Mouse (Mus musculus): Measurements from ENCODE around the gene Neurog3. TPM values are rescaled to one million over a fixed set of nuclear protein-coding genes. Genes with fewer than 3 reads are reported as not detected.
A peak's percentile ranks its signal among the peaks of the same experiment; 100 is the strongest.

Gene Neurog3
- polyA plus RNA-seq, 1 experiment = not detected

DNA sequence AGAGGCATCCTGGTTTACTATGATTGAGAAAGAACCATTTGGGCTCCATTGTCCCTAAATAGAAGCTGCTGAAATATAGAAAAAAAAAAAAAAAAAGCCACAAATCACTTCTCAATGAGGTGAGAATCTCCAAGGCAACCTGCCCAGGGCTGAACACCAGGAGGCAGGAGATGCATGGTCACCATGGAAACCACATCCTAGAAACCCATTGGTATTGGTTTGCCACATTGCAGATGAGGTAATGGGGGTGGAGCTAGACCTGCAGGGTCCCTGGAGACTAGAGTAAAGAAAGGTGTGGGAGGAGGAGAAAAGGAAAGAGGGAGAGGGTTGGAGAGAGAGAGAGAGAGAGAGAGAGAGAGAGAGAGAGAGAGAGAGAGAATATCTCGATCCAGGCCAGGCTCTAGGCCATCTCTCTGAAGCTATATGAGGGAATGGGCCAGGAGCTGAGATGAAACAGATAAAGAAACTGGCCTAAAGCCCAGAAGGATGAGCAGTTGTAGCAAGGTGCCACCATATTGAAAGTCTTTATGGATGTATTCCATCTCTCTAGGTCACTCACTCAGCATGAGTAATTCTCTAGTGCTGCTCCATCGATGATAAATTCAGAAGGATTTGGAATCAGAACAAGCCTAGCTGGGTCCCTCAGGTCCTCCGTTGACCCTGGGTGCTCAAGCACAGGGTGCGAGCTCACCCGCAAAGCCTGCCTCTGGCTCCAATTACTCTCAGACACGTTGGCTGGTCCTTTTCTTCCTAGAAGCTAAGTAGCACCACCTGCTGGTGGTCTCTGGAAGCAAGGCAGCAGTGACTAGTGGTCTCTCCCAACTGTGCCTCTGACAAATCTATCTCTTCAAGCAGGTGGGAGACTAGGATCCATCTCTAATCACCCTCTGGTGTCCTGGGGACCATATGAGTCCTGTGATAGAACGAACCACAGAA lies 31.1 kb upstream of the Neurog3 start:
- 20% methylated on average over 7 of the region's 7 CpGs for WGBS
- Histone ChIP-seq H3K4me1 (ENCODE audit: control insufficient read depth, insufficient read depth, low read length) (peaks cover 11% of the 10 kb centered on the region), H3K4me3 (ENCODE audit: insufficient read depth, low read depth, low read length) (no peak overlapping the region), H3K27ac (ENCODE audit: insufficient read depth, low read depth, low read length) (no peak overlapping the region)
- TF ChIP-seq CTCF (IDR thresholded peaks at IDR 0.05; ENCODE audit: insufficient read depth, low read depth, low read length) (no peak), POLR2A (IDR thresholded peaks at IDR 0.05; ENCODE audit: insufficient read depth, low read depth, low read length) (no peak)

DNA sequence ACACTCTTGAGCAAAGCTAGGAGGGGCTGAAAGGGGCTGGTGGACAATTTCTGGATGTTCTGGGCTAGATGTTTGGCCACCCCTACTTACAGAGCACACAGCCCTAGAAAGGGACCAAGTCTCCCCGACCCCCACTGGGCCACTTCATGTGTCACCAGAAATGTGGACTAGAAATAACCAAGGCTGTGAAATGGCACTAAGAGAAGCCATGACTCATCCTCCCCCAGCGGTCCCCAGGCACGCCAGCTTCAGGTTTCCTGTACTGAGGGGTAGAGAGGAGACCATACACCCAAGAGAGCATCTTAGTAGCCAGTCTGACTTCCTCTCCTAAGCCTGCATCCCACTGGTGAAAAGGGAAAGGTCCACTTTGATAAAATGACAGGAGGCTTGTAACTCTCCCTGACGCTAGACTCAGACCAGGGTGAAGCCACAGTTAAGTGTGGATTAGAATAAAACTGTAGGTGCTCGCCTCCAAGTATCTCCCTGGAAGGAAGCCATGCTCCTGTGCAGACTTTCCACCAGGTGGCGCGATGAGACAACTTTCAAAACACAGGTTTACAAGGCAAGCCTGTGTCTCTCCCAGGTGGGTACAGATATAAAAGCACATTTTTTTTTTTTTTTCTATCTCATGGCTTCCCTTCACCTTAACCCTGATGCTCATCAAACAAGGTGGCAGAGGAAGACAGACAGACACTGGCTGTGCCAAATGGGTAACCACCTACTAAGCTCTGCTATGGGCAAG lies 27.9 kb upstream of the Neurog3 start:
- TF ChIP-seq CTCF (IDR thresholded peaks at IDR 0.05; ENCODE audit: insufficient read depth, low read depth, low read length) (no peak), POLR2A (IDR thresholded peaks at IDR 0.05; ENCODE audit: insufficient read depth, low read depth, low read length) (no peak)
- Histone ChIP-seq H3K4me3 (ENCODE audit: insufficient read depth, low read depth, low read length) (no peak overlapping the region), H3K27ac (ENCODE audit: insufficient read depth, low read depth, low read length) (no peak overlapping the region), H3K4me1 (ENCODE audit: control insufficient read depth, insufficient read depth, low read length) (peaks cover 11% of the 10 kb centered on the region)
- 16% methylated on average over 7 of the region's 7 CpGs for whole genome bisulfite sequencing

DNA sequence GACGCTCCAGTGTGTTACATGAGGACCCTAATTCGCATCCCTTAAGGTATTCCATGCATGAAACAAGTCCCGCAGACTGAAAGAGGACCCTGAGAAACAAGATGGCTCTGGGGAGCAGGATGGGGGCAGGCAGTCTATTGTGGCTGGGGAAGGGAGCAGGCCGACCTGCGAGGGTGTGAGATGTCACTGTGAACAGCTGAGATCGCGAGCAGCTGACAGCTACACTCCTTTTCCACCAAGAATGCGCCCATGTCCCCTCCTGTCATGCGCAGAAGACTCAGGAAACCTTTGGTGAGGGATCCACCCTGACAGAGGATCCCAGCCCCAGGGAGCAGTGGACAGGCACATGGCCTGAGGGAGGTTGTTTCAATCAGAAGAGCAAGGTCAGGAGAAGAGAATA lies 25.8 kb upstream of the Neurog3 start:
- TF ChIP-seq CTCF (IDR thresholded peaks at IDR 0.05; ENCODE audit: insufficient read depth, low read depth, low read length) (no peak), POLR2A (IDR thresholded peaks at IDR 0.05; ENCODE audit: insufficient read depth, low read depth, low read length) (no peak)
- H3K4me3 ChIP-seq (ENCODE audit: insufficient read depth, low read depth, low read length) = no peak overlapping the region
- WGBS = 83% methylated on average over 9 of the region's 9 CpGs
- H3K27ac ChIP-seq (ENCODE audit: insufficient read depth, low read depth, low read length) = no peak overlapping the region
- H3K4me1 ChIP-seq (ENCODE audit: control insufficient read depth, insufficient read depth, low read length) = peaks cover 14% of the 10 kb centered on the region

DNA sequence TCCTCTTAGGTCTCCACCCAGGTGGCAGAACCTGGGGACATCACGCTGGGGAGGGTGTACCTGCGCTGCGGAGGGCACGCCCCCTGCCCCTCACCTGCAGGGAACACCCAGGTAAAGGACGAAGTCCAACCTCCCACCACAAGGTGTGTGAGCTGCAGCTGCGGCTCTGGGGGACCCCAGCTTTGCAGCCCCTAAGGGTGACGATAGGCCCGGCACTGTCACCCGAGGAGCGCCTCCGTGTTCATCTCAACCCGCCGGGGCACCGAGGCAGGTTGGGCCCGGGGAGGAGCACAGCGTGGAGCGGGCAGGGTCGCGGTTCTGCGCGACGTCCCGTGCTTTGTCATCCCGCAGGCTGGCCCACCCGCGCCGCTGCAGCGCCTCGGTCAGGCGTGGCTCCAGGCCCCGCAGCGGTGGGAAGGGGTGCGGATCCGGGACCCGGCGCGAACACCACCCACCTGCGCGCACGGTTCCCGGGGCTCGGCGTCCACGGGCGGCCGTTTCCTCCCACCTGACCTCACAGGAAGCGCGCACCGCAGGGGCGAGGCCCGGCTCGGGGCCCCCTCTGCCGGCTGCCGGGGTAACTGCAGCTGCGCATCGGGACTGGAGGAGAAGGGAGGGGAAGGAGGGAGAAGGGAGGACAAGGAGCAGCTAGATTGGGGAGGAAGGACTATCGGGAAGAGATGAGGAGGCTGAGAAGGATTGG lies 22.2 kb upstream of the Neurog3 start:
- Histone ChIP-seq H3K4me1 (ENCODE audit: control insufficient read depth, insufficient read depth, low read length) (peaks cover 11% of the 10 kb centered on the region), H3K27ac (ENCODE audit: insufficient read depth, low read depth, low read length) (no peak overlapping the region), H3K4me3 (ENCODE audit: insufficient read depth, low read depth, low read length) (peak overlapping the region; percentile 82)
- under 1% methylated on average over 57 of the region's 57 CpGs for WGBS
- TF ChIP-seq POLR2A (IDR thresholded peaks at IDR 0.05; ENCODE audit: insufficient read depth, low read depth, low read length) = peak; percentile 36; the same call in 1 of the 2 replicates
- peak; percentile 98 for TF ChIP-seq CTCF (IDR thresholded peaks at IDR 0.05; ENCODE audit: insufficient read depth, low read depth, low read length)

DNA sequence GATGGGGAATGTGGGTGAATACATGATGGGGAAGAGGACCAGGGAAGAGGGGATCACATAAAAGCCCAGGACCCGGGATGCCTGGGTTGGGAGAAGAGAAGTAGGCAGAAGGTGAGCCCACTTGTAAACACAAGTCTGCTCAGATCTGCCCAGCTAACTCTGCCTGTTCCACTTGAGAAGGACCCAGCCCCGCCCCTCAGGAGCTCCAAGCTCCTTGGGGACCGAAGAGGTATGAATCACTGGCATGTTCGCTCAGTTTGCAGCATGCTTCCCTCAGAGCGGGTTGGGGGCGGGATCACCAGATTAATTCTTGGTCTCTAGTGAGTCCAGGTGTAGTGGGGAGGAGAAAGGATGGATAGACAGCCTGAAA lies 21.7 kb upstream of the Neurog3 start:
- TF ChIP-seq CTCF (IDR thresholded peaks at IDR 0.05; ENCODE audit: insufficient read depth, low read depth, low read length) = no peak
- no peak for TF ChIP-seq POLR2A (IDR thresholded peaks at IDR 0.05; ENCODE audit: insufficient read depth, low read depth, low read length)
- WGBS = 30% methylated on average over 6 of the region's 6 CpGs
- Histone ChIP-seq H3K27ac (ENCODE audit: insufficient read depth, low read depth, low read length) (no peak overlapping the region), H3K4me1 (ENCODE audit: control insufficient read depth, insufficient read depth, low read length) (peaks cover 11% of the 10 kb centered on the region), H3K4me3 (ENCODE audit: insufficient read depth, low read depth, low read length) (peak overlapping the region; percentile 82)

DNA sequence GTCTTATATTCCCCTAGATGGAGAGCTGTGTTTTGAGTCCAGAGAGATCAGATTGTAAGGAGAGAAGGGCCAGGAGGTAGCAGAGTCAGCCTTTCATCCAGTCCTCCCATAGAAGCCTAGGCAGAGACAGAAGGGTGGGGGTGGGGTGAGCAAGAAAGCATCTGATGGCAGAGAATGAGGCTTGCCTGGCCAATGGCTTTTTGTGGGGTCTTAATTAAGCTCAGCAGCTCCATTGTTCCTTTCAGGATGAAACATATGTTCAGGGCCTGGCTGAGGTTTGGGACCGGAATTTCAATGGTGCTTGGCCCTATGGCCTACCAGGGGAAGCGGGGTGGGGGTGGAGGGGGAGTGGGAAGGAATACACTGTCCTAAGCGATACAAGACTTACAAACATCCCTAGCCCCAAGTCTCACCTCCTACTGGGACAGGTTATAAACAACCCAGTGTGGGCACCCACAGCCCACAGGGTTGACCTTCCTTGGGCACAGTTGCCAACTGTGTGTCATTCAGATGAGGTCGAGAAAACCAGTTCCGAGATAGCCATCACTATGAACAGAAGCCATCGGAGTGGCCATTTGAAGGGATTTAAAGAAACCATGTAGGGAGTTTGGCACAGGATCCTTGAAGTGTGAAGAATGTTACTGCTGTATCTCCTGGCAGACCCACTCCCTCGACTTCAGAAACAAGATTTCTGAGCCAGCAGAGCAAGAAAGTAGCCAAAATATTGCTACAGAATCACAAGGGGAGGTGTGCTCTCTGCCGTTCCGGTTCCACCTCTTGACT lies 18.8 kb upstream of the Neurog3 start:
- Histone ChIP-seq H3K4me3 (ENCODE audit: insufficient read depth, low read depth, low read length) (no peak overlapping the region), H3K4me1 (ENCODE audit: control insufficient read depth, insufficient read depth, low read length) (peaks cover 11% of the 10 kb centered on the region), H3K27ac (ENCODE audit: insufficient read depth, low read depth, low read length) (no peak overlapping the region)
- WGBS = 50% methylated on average over 9 of the region's 9 CpGs
- TF ChIP-seq CTCF (IDR thresholded peaks at IDR 0.05; ENCODE audit: insufficient read depth, low read depth, low read length) = no peak
- TF ChIP-seq POLR2A (IDR thresholded peaks at IDR 0.05; ENCODE audit: insufficient read depth, low read depth, low read length) = no peak

DNA sequence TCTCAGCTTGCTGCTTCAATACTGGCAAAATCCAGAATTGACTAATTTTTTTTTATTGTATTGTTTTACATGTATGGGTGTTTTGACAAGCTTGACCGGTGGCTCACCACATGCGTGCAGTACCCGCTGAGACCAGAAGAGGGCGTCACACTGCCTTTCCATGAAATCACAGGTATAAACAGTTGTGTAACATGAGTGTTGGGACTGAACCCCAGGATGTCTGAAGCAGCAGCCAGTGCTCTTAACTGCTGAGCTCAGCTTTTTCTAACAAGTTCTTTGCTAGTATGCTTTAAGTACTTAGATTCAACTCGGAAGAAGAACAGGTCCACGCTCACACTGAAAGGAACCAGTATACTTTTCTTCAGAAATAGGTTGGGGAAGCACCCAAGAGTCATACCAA lies 5.8 kb upstream of the Neurog3 start:
- TF ChIP-seq CTCF (IDR thresholded peaks at IDR 0.05; ENCODE audit: insufficient read depth, low read depth, low read length) (no peak), POLR2A (IDR thresholded peaks at IDR 0.05; ENCODE audit: insufficient read depth, low read depth, low read length) (no peak)
- no peaks in the 10 kb centered on the region for H3K4me1 ChIP-seq (ENCODE audit: control insufficient read depth, insufficient read depth, low read length)
- H3K27ac ChIP-seq (ENCODE audit: insufficient read depth, low read depth, low read length) = no peak overlapping the region
- no peak overlapping the region for H3K4me3 ChIP-seq (ENCODE audit: insufficient read depth, low read depth, low read length)
- WGBS = 38% methylated on average over 6 of the region's 6 CpGs

DNA sequence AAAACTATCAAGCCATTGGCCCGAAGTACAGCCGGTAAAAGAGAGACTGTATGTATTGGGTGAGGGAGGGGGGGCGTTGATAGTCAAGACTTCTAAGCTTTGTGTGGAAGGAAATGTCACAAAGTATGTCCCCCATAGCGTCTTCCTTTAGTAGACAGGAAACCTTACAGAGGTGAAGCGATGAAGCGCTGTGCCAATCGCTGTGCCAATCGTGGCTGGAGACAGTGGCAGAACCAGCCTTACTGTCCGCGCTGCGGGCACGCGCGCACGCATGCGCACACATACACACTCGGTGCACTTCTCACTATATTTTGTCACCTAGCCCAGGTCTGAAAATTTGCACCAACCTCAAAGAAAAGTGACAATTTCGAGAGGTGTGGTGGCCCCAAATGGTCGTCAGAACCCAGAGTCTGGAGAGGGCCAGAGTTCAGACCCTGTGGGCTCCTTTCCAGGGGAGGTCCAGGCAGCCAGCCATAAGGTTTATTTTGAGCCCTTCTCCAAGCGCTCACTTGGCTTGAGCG lies 5.1 kb upstream of the Neurog3 start:
- Histone ChIP-seq H3K4me3 (ENCODE audit: insufficient read depth, low read depth, low read length) (no peak overlapping the region), H3K4me1 (ENCODE audit: control insufficient read depth, insufficient read depth, low read length) (peaks cover 2% of the 10 kb centered on the region), H3K27ac (ENCODE audit: insufficient read depth, low read depth, low read length) (no peak overlapping the region)
- WGBS = 34% methylated on average over 21 of the region's 21 CpGs
- TF ChIP-seq POLR2A (IDR thresholded peaks at IDR 0.05; ENCODE audit: insufficient read depth, low read depth, low read length) (no peak), CTCF (IDR thresholded peaks at IDR 0.05; ENCODE audit: insufficient read depth, low read depth, low read length) (no peak)

All from olfactory bulb, adult 2 months (tissue).